ENCODE assay signal across 28 mouse cellular contexts in genomic region chr12:24886800-24887199, GRCm38 (mm10). TPM values are rescaled to one million over a fixed set of nuclear protein-coding genes. Genes with fewer than 3 reads are reported as not detected.
DNase-seq lines count a peak whose midpoint lies in the region; ATAC-seq and TF ChIP-seq lines count a peak whose summit lies in the region.
"Had no signal": no experiment of that assay in that cellular context is flagged by ENCODE, and none has a peak within 500 bp of the region (broad histone marks: within the 10 kb centered on the region; RNA-seq: fewer than 3 reads in every experiment).

No protein-coding gene starts in this region.

- H3K4me3 ChIP-seq in MEL (ENCODE audit: control insufficient read depth in 1 of 2, insufficient read depth in 1 of 2, low read depth in 2 of 2, low read length in 2 of 2) = no peak overlapping the region
- no peak overlapping the region for H3K4me3 ChIP-seq in liver, embryonic 12.5 days
- no peak overlapping the region for H3K4me3 ChIP-seq in liver, postnatal 0 days (ENCODE audit: low read depth, low read length)
- H3K4me3 ChIP-seq in hindbrain, embryonic 11.5 days (ENCODE audit: low read depth, low read length) = no peak overlapping the region
- H3K4me3 ChIP-seq in hindbrain, embryonic 14.5 days (replicated peaks; ENCODE audit: low read length) = no peak overlapping the region
- H3K4me3 ChIP-seq: embryonic facial prominence, embryonic 12.5 days; forebrain, embryonic 12.5 days; heart, embryonic 12.5 days; hindbrain, embryonic 15.5 days; left cerebral cortex, adult 2 months; limb, embryonic 12.5 days had no signal

- peak overlapping the region; percentile 11 for H3K27ac ChIP-seq in MEL (ENCODE audit: control insufficient read depth, low read depth, low read length)
- peak overlapping the region; percentile 95 for H3K27ac ChIP-seq in liver, embryonic 12.5 days
- H3K27ac ChIP-seq in liver, postnatal 0 days (ENCODE audit: low read depth) = peak overlapping the region; percentile 1; the same call in 1 of the 2 replicates
- no peak overlapping the region for H3K27ac ChIP-seq in hindbrain, embryonic 11.5 days (ENCODE audit: low read depth, low read length)
- H3K27ac ChIP-seq in hindbrain, embryonic 14.5 days = no peak overlapping the region
- H3K27ac ChIP-seq: embryonic facial prominence, embryonic 12.5 days; forebrain, embryonic 12.5 days; hindbrain, embryonic 15.5 days; left cerebral cortex, adult 2 months; limb, embryonic 12.5 days; macrophage had no signal

- H3K9ac ChIP-seq in MEL (ENCODE audit: control insufficient read depth, low read depth, low read length, poor library complexity, severe bottlenecking) = no peak overlapping the region
- H3K9ac ChIP-seq in liver, embryonic 12.5 days = peak overlapping the region; percentile 43
- H3K9ac ChIP-seq in liver, postnatal 0 days (replicated peaks) = no peak overlapping the region
- no peak overlapping the region for H3K9ac ChIP-seq in hindbrain, embryonic 11.5 days (ENCODE audit: low read depth, low read length)
- no peak overlapping the region for H3K9ac ChIP-seq in hindbrain, embryonic 14.5 days
- H3K9ac ChIP-seq: embryonic facial prominence, embryonic 12.5 days; forebrain, embryonic 12.5 days; heart, embryonic 12.5 days; hindbrain, embryonic 15.5 days; limb, embryonic 12.5 days had no signal

- ATAC-seq in liver, embryonic 12.5 days = peak; percentile 53
- peak; percentile 43 for ATAC-seq in liver, postnatal 0 days
- no peak for ATAC-seq in hindbrain, embryonic 11.5 days (ENCODE audit: low FRiP score)
- no peak for ATAC-seq in hindbrain, embryonic 14.5 days (ENCODE audit: low FRiP score)
- ATAC-seq: CD4-positive, CD25-positive, alpha-beta regulatory T cell, adult 4 months; inflammation-experienced regulatory T-cells, adult 6 months had no signal

- no peak for TF ChIP-seq POLR2A in MEL (IDR thresholded peaks at IDR 0.05; ENCODE audit: control insufficient read depth in 1 of 2, insufficient read depth in 1 of 2, low read depth in 1 of 2, low read length in 2 of 2, poor library complexity in 1 of 2)

- H3K4me1 ChIP-seq in MEL (ENCODE audit: control insufficient read depth in 1 of 2, insufficient read depth in 2 of 2, low read length in 2 of 2) = peaks cover 17 to 37% of the 10 kb centered on the region in 2 experiments
- peaks cover 73% of the 10 kb centered on the region for H3K4me1 ChIP-seq in liver, embryonic 12.5 days
- H3K4me1 ChIP-seq in liver, postnatal 0 days (ENCODE audit: insufficient read depth) = peaks cover 35% of the 10 kb centered on the region
- no peaks in the 10 kb centered on the region for H3K4me1 ChIP-seq in hindbrain, embryonic 11.5 days (replicated peaks; ENCODE audit: control insufficient read depth, insufficient read depth, low read length)
- H3K4me1 ChIP-seq in hindbrain, embryonic 14.5 days (replicated peaks; ENCODE audit: control insufficient read depth, insufficient read depth, low read length) = 0 out of 2 replicates have a peak, but pooled peaks cover 4% of the 10 kb centered on the region
- H3K4me1 ChIP-seq: embryonic facial prominence, embryonic 12.5 days had no signal

- peak overlapping the region; percentile 2; the same call in 1 of the 2 replicates for H3K4me2 ChIP-seq in liver, embryonic 12.5 days
- H3K4me2 ChIP-seq in liver, postnatal 0 days (ENCODE audit: low read depth, low read length) = no peak overlapping the region
- H3K4me2 ChIP-seq in hindbrain, embryonic 11.5 days (replicated peaks; ENCODE audit: low read depth, low read length) = no peak overlapping the region
- no peak overlapping the region for H3K4me2 ChIP-seq in hindbrain, embryonic 14.5 days (replicated peaks)
- H3K4me2 ChIP-seq: embryonic facial prominence, embryonic 12.5 days; forebrain, embryonic 12.5 days; heart, embryonic 12.5 days; hindbrain, embryonic 15.5 days; limb, embryonic 12.5 days had no signal

- TF ChIP-seq EP300 in MEL (IDR thresholded peaks at IDR 0.05; ENCODE audit: low read depth in 1 of 2, low read length in 2 of 2) = peak in 1 of 2 experiments; percentile 26; a peak in 1 of 4 replicates
- TF ChIP-seq EP300 in liver, postnatal 0 days (IDR thresholded peaks at IDR 0.05; ENCODE audit: low read depth) = peak; percentile 81

- H3K36me3 ChIP-seq in MEL (ENCODE audit: control insufficient read depth in 1 of 2, insufficient read depth in 2 of 2, low read length in 2 of 2) = peaks cover 0 to 38% of the 10 kb centered on the region in 2 experiments; a peak in 3 of 4 replicates
- H3K36me3 ChIP-seq in liver, embryonic 12.5 days = no peaks in the 10 kb centered on the region
- no peaks in the 10 kb centered on the region for H3K36me3 ChIP-seq in liver, postnatal 0 days (replicated peaks; ENCODE audit: insufficient read depth, low read length)
- no peaks in the 10 kb centered on the region for H3K36me3 ChIP-seq in hindbrain, embryonic 11.5 days (ENCODE audit: control insufficient read depth, insufficient read depth, low read length)
- peaks cover 43% of the 10 kb centered on the region for H3K36me3 ChIP-seq in hindbrain, embryonic 14.5 days (replicated peaks; ENCODE audit: control insufficient read depth, insufficient read depth)

- TF ChIP-seq RAD21 in MEL (IDR thresholded peaks at IDR 0.05; ENCODE audit: low read depth, low read length) = no peak

- DNase-seq in MEL (ENCODE audit: low read depth, low spot score) = no peak
- peak; percentile 63 for DNase-seq in c-Kit-positive CD71-positive TER-119-positive erythroid progenitor cells, embryonic 14.5 days (ENCODE audit: low spot score)
- no peak for DNase-seq in liver, postnatal 0 days
- DNase-seq in hindbrain, embryonic 11.5 days (ENCODE audit: low spot score) = no peak
- DNase-seq in hindbrain, embryonic 14.5 days (ENCODE audit: low spot score) = no peak
- no peak for DNase-seq in T-cell, adult 2 months (ENCODE audit: low spot score)
- DNase-seq: adrenal gland, postnatal 14 days; cerebellum, adult 8-10 months; cerebellum, postnatal 36 days; gastrocnemius, postnatal 25 days; heart, adult 11 months; heart, postnatal 4 days; kidney, adult 11 months; kidney, postnatal 14 days; lung, adult 18-20 months; lung, postnatal 10 days; midbrain, embryonic 14.5 days; right cerebral cortex, postnatal 14 days had no signal

- no peaks in the 10 kb centered on the region for H3K27me3 ChIP-seq in MEL (ENCODE audit: control insufficient read depth in 1 of 2, insufficient read depth in 2 of 2, low read length in 2 of 2)
- H3K27me3 ChIP-seq in liver, embryonic 12.5 days (replicated peaks) = no peaks in the 10 kb centered on the region
- H3K27me3 ChIP-seq in liver, postnatal 0 days (ENCODE audit: insufficient read depth, low read length) = no peaks in the 10 kb centered on the region
- H3K27me3 ChIP-seq in hindbrain, embryonic 11.5 days (ENCODE audit: control insufficient read depth, insufficient read depth, low read length) = no peaks in the 10 kb centered on the region
- H3K27me3 ChIP-seq in hindbrain, embryonic 14.5 days (ENCODE audit: control insufficient read depth, insufficient read depth, low read length) = no peaks in the 10 kb centered on the region
- H3K27me3 ChIP-seq: embryonic facial prominence, embryonic 12.5 days; forebrain, embryonic 12.5 days; heart, embryonic 12.5 days; hindbrain, embryonic 15.5 days; limb, embryonic 12.5 days had no signal

- H3K9me3 ChIP-seq in MEL (replicated peaks; ENCODE audit: insufficient read depth, low read length) = no peaks in the 10 kb centered on the region
- no peaks in the 10 kb centered on the region for H3K9me3 ChIP-seq in liver, embryonic 12.5 days (replicated peaks)
- H3K9me3 ChIP-seq in liver, postnatal 0 days (ENCODE audit: low read length) = no peaks in the 10 kb centered on the region
- no peaks in the 10 kb centered on the region for H3K9me3 ChIP-seq in hindbrain, embryonic 11.5 days (ENCODE audit: control insufficient read depth, low read length)
- H3K9me3 ChIP-seq in hindbrain, embryonic 14.5 days (ENCODE audit: control insufficient read depth, low read length) = no peaks in the 10 kb centered on the region
- H3K9me3 ChIP-seq: embryonic facial prominence, embryonic 12.5 days; forebrain, embryonic 12.5 days; heart, embryonic 12.5 days; hindbrain, embryonic 15.5 days; limb, embryonic 12.5 days had no signal

- no peak for TF ChIP-seq CTCF in MEL (IDR thresholded peaks at IDR 0.05 in 2 of 3, conservative IDR thresholded peaks at IDR 0.05 in 1 of 3; ENCODE audit: control insufficient read depth in 1 of 3, insufficient read depth in 1 of 3, low read depth in 2 of 3, low read length in 3 of 3, poor library complexity in 1 of 3, severe bottlenecking in 1 of 3)
- TF ChIP-seq CTCF in liver, postnatal 0 days (IDR thresholded peaks at IDR 0.05; ENCODE audit: low read depth) = no peak

- no peaks in the 10 kb centered on the region for H3K79me2 ChIP-seq in MEL (ENCODE audit: control insufficient read depth, insufficient read depth, low read length, poor library complexity)

TF ChIP-seq in MEL, 35 proteins besides CTCF, POLR2A, EP300 and RAD21:
- TF ChIP-seq ZMIZ1 (IDR thresholded peaks at IDR 0.05; ENCODE audit: low read depth, low read length) (no peak), RCOR1 (IDR thresholded peaks at IDR 0.05; ENCODE audit: low read depth, low read length) (no peak), TAL1 (IDR thresholded peaks at IDR 0.05; ENCODE audit: low read length) (peak; percentile 44), TCF12 (IDR thresholded peaks at IDR 0.05; ENCODE audit: low read depth, low read length) (no peak)
TF ChIP-seq in MEL: peak in this region for 1.

RNA-seq across cellular contexts. Expression of gene Mboat2, which starts 56.1 kb away (rescaled TPM):
- 13.5 and 14.4 TPM in 2 replicates for total RNA-seq in MEL (2012; rRNA removed)
- polyA plus RNA-seq in MEL (2012; ENCODE audit: insufficient read depth in 1 of 2, insufficient read length in 2 of 2, low read depth in 1 of 2, low replicate concordance in 2 of 2, missing spikeins in 1 of 2) = 10 to 100 TPM in 1 of 2 experiments, not detected in 1; 13.5 TPM
- polyA plus RNA-seq in liver, embryonic 12.5 days (2016; fragmentation: Nextera tagmentation; extraction: Ambion mirVana) = 8.5 and 8.6 TPM in 2 replicates
- polyA plus RNA-seq in liver, postnatal 0 days (2015; fragmentation: Nextera tagmentation; extraction: Ambion mirVana) = 1.9 and 2.0 TPM in 2 replicates
- polyA plus RNA-seq in hindbrain, embryonic 11.5 days (2014; fragmentation: Nextera tagmentation; extraction: Ambion mirVana) = 59.5 and 61.2 TPM in 2 replicates
- polyA plus RNA-seq in hindbrain, embryonic 14.5 days (2014; fragmentation: Nextera tagmentation; extraction: Ambion mirVana) = 79.2 and 80.1 TPM in 2 replicates
- polyA plus RNA-seq: inflammation-experienced regulatory T-cells, adult 6 months; macrophage had no signal

Comparison
In these comparisons a context has a peak if more than half of its experiments do, and no peak if none do; other contexts are left out.
1. H3K27ac ChIP-seq: peak in MEL (single experiment), liver, embryonic 12.5 days (single experiment) and liver, postnatal 0 days (single experiment); none in hindbrain, embryonic 11.5 days (single experiment) and hindbrain, embryonic 14.5 days (single experiment).
2. ATAC-seq: peak in liver, embryonic 12.5 days (single experiment) and liver, postnatal 0 days (single experiment); none in hindbrain, embryonic 11.5 days (single experiment) and hindbrain, embryonic 14.5 days (single experiment).